8 mouse cellular contexts compared by ENCODE assay signal in genomic region chr3:49093818-49094680, GRCm38 (mm10).
DNase-seq lines count a peak whose midpoint lies in the region; ATAC-seq lines count a peak whose summit lies in the region.

No protein-coding gene starts in this region.

- 29% methylated on average over 11 of the region's 11 CpGs for WGBS in embryonic facial prominence, embryonic 11.5 days
- 22% methylated on average over 11 of the region's 11 CpGs for WGBS in heart, embryonic 14.5 days

- no peaks in the 10 kb centered on the region for H3K36me3 ChIP-seq in embryonic facial prominence, embryonic 11.5 days (replicated peaks; ENCODE audit: control insufficient read depth, insufficient read depth, low read depth, low read length)
- no peaks in the 10 kb centered on the region for H3K36me3 ChIP-seq in heart, embryonic 14.5 days (ENCODE audit: control insufficient read depth, insufficient read depth, low read length)

- no peak overlapping the region for H3K4me3 ChIP-seq in embryonic facial prominence, embryonic 11.5 days (ENCODE audit: low read depth, low read length)
- no peak overlapping the region for H3K4me3 ChIP-seq in heart, embryonic 14.5 days (ENCODE audit: control insufficient read depth in 1 of 2, insufficient read depth in 1 of 2, low read depth in 1 of 2, low read length in 2 of 2)

- no peaks in the 10 kb centered on the region for H3K27me3 ChIP-seq in embryonic facial prominence, embryonic 11.5 days (ENCODE audit: control insufficient read depth, insufficient read depth, low read length)
- no peaks in the 10 kb centered on the region for H3K27me3 ChIP-seq in heart, embryonic 14.5 days (ENCODE audit: control insufficient read depth, insufficient read depth, low read length)

- H3K4me1 ChIP-seq in embryonic facial prominence, embryonic 11.5 days (ENCODE audit: control insufficient read depth, insufficient read depth, low read length) = no peaks in the 10 kb centered on the region
- no peaks in the 10 kb centered on the region for H3K4me1 ChIP-seq in heart, embryonic 14.5 days (ENCODE audit: control insufficient read depth in 2 of 2, insufficient read depth in 2 of 2, low read length in 2 of 2)

- H3K9me3 ChIP-seq in embryonic facial prominence, embryonic 11.5 days (replicated peaks; ENCODE audit: control insufficient read depth, low read length) = no peaks in the 10 kb centered on the region
- no peaks in the 10 kb centered on the region for H3K9me3 ChIP-seq in heart, embryonic 14.5 days (ENCODE audit: control insufficient read depth, low read length)

- no peak overlapping the region for H3K4me2 ChIP-seq in embryonic facial prominence, embryonic 11.5 days (ENCODE audit: low read depth, low read length)
- peak overlapping the region; percentile 36 for H3K4me2 ChIP-seq in heart, embryonic 14.5 days (ENCODE audit: low read length)

- no peak overlapping the region for H3K27ac ChIP-seq in embryonic facial prominence, embryonic 11.5 days (replicated peaks; ENCODE audit: low read depth, low read length)
- H3K27ac ChIP-seq in heart, embryonic 14.5 days (replicated peaks in 1 of 2; ENCODE audit: control insufficient read depth in 1 of 2, insufficient read depth in 1 of 2, low read depth in 2 of 2, low read length in 2 of 2) = no peak overlapping the region

- peak; percentile 34 for DNase-seq in 3134 (ENCODE audit: extremely low read depth, insufficient read length, low spot score)
- peak; percentile 64 for DNase-seq in adrenal gland, postnatal 10 days
- DNase-seq in embryonic facial prominence, embryonic 11.5 days (ENCODE audit: low spot score) = peak; percentile 82
- DNase-seq in kidney, postnatal 10 days = peak; percentile 65
- DNase-seq in lung, adult 18-20 months = peak; percentile 4 to 13
- DNase-seq in retina, embryonic 14.5 days (ENCODE audit: low spot score) = peak; percentile 87

- ATAC-seq in embryonic facial prominence, embryonic 11.5 days (replicated peaks; ENCODE audit: insufficient number of reproducible peaks, low FRiP score, low TSS enrichment, low read depth) = peak; percentile 79; the same call in 1 of the 2 replicates
- no peak for ATAC-seq in heart, embryonic 14.5 days (ENCODE audit: insufficient number of reproducible peaks, insufficient read depth, low FRiP score, low read depth)
- ATAC-seq in megakaryocyte-erythroid progenitor cell, adult 5-6 weeks (replicated peaks; ENCODE audit: low FRiP score, low TSS enrichment, poor library complexity, severe bottlenecking) = no peak

- H3K9ac ChIP-seq in embryonic facial prominence, embryonic 11.5 days (replicated peaks; ENCODE audit: low read length) = no peak overlapping the region
- H3K9ac ChIP-seq in heart, embryonic 14.5 days (ENCODE audit: low read length) = no peak overlapping the region

Comparison
In these comparisons a context has a peak if more than half of its experiments do, and no peak if none do; other contexts are left out.
1. DNase-seq: peak in every context shown above with its lines; median percentile 87 in retina, embryonic 14.5 days; 82 in embryonic facial prominence, embryonic 11.5 days; 65 in kidney, postnatal 10 days; 64 in adrenal gland, postnatal 10 days; 34 in 3134; 8 in lung, adult 18-20 months.